Mouse (Mus musculus): ENCODE results near the gene Wee2. TPM values are rescaled to one million over a fixed set of nuclear protein-coding genes. Genes with fewer than 3 reads are reported as not detected.

Wee2 gene
- polyA plus RNA-seq (2014; fragmentation: Illumina TruSeq; extraction: RNeasy Lipid Tissue Mini Kit (QIAGEN cat#74804); ENCODE audit: low read depth, low replicate concordance): not detected

DNA sequence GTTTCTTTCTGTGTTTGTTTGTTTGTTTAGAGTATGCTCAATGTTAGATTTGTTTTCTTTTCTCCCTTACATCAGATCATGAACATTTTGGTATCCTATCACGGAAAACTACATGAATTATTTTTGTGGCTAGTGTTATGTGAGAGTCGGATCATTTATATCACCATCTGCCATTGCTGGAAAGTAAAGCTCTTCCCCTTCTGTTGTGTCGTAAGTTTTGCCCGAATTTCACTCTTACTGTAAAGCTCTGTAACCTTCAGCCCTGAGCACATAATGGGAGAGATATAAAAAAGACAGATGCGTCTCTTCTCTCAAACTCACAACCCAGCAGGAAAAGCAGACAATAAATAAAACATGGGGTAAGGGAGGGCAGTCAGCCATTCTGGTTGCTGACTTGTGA, at the start of gene Wee2:
Wee2 (plus strand) TSS at position 153 of the 400 bp plus-strand sequence.

DNA sequence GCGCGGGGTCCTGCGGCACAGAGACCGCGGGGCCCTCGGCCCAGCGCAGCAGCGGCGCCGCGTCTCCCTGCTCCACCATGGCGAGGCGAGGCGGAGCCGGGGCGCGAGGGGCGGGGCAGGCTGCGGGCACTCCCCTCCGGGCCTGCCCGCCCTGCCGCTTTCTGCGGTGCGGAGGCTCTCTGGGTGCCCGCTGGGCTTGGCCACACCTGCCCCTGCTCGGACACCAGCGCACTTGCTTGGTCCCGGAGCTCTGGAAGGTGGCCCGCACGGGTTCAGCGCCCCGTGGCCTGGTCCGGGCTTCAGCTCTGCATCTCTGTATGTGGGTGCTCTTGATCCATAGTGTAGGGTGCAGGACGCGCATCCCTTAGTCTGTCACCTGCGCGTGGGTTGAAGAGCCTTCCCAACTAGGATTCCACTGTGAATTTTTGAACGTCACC, 2.8 kb upstream of the Wee2 start, which contains the start of gene E330009J07Rik:
E330009J07Rik (minus strand) TSS at position 89 of the 437 bp plus-strand sequence.

DNA sequence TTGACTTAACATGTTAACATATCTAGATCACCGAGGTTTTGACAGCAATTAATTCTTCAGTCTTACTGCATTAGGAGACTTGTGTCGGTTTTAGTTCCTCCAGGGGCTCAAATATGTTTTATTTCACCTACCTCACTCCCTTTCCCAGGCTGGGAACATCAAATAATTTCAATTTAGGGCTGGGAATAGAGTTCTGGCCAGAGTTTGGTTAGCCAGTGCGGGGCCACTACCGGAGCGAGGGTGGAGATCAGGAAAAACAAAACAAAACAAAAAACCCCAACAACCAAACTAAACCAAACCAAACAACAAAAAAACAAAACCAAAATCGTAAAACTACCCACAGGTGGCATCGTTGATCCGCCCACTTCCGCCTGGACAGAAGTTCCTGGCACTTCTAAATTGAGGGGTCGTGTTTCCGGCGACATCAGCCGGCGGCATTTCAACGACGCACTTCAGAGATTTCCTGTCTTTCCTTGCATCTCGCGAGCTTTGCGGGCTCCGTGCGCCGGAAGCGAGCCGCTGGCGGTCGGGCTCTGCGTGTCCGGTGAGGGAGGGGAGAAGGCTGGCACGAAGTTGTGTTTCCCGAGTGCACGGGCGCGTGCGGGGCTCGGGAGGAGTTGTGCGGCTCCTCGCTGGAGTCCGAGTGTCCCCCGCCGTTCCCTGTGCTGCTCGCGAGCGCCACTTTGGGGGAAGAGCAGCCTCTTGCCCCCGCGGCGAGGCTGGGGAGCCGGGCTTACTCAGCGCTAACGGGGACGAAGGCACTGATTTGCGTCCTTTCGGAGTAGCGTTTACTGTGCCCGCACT, 32.2 kb downstream of the Wee2 start, which contains the start of gene Ssbp1:
Ssbp1 (plus strand) TSS at position 437 of the 804 bp plus-strand sequence.

DNA sequence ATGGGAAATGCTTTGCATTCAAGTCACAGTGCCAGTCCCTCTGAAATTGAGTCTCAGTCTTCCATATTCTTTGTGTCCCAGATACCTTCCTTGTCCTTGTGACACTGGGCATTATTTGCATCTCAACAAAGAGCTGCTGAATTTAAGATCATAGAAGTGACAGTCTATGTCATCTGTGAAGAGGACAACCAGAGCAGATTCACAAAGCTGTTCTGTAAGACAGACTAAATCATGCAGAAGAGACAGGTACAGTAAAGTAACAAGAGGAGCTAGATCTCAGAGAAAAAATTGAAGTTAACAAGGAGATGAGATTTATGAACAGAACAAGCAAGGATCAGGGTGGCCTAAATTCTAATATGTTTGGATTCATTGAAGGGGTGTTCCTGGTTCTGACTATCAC, 52.0 kb downstream of the Wee2 start, which contains the start of gene Tas2r137:
Tas2r137 (plus strand) TSS at position 301 of the 400 bp plus-strand sequence.

DNA sequence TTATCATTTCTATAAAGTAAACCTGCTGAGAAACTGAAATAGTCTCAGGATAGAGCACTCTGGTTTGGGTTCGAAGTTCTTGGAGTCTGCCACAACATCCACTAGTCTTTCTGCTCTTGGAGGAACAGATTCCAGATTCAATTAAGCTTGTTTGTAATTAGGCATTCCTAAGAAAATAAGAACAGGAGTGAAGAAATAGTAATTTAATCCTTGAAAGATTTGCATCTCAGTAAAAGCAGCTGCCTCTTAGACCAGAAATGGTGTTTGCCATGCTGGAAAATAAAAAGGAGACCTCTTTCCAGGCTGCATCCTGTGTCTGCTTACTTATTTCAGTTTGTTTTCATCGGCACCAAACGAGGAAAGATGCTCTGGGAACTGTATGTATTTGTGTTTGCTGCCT, 54.3 kb downstream of the Wee2 start, which contains the start of gene Tas2r108:
Tas2r108 (plus strand) TSS at position 301 of the 400 bp plus-strand sequence.

Other genes with a start within 250 kb of the Wee2 start
- 18.6 TPM for gene Agk, start 113.9 kb upstream of the Wee2 start, polyA plus RNA-seq (2014; fragmentation: Illumina TruSeq; extraction: RNeasy Lipid Tissue Mini Kit (QIAGEN cat#74804); ENCODE audit: low read depth, low replicate concordance)
- 12.9 TPM for gene E330009J07Rik, start 3.0 kb upstream of the Wee2 start, polyA plus RNA-seq (2014; fragmentation: Illumina TruSeq; extraction: RNeasy Lipid Tissue Mini Kit (QIAGEN cat#74804); ENCODE audit: low read depth, low replicate concordance)
- gene Ssbp1, start 32.3 kb downstream of the Wee2 start, polyA plus RNA-seq (2014; fragmentation: Illumina TruSeq; extraction: RNeasy Lipid Tissue Mini Kit (QIAGEN cat#74804); ENCODE audit: low read depth, low replicate concordance): 129 TPM
- gene Tas2r137, start 52.1 kb downstream of the Wee2 start, polyA plus RNA-seq (2014; fragmentation: Illumina TruSeq; extraction: RNeasy Lipid Tissue Mini Kit (QIAGEN cat#74804); ENCODE audit: low read depth, low replicate concordance): not detected
- not detected for gene Tas2r108, start 54.4 kb downstream of the Wee2 start, polyA plus RNA-seq (2014; fragmentation: Illumina TruSeq; extraction: RNeasy Lipid Tissue Mini Kit (QIAGEN cat#74804); ENCODE audit: low read depth, low replicate concordance)
- gene Prss37, start 80.4 kb downstream of the Wee2 start, polyA plus RNA-seq (2014; fragmentation: Illumina TruSeq; extraction: RNeasy Lipid Tissue Mini Kit (QIAGEN cat#74804); ENCODE audit: low read depth, low replicate concordance): not detected
- not detected for gene Olfr461, start 116.0 kb downstream of the Wee2 start, polyA plus RNA-seq (2014; fragmentation: Illumina TruSeq; extraction: RNeasy Lipid Tissue Mini Kit (QIAGEN cat#74804); ENCODE audit: low read depth, low replicate concordance)
- not detected for gene Olfr460, start 130.4 kb downstream of the Wee2 start, polyA plus RNA-seq (2014; fragmentation: Illumina TruSeq; extraction: RNeasy Lipid Tissue Mini Kit (QIAGEN cat#74804); ENCODE audit: low read depth, low replicate concordance)
- gene Clec5a, start 146.7 kb downstream of the Wee2 start, polyA plus RNA-seq (2014; fragmentation: Illumina TruSeq; extraction: RNeasy Lipid Tissue Mini Kit (QIAGEN cat#74804); ENCODE audit: low read depth, low replicate concordance): 2.8 TPM
- gene Tas2r138, start 174.2 kb downstream of the Wee2 start, polyA plus RNA-seq (2014; fragmentation: Illumina TruSeq; extraction: RNeasy Lipid Tissue Mini Kit (QIAGEN cat#74804); ENCODE audit: low read depth, low replicate concordance): not detected
- 104 TPM for gene Mgam, start 189.7 kb downstream of the Wee2 start, polyA plus RNA-seq (2014; fragmentation: Illumina TruSeq; extraction: RNeasy Lipid Tissue Mini Kit (QIAGEN cat#74804); ENCODE audit: low read depth, low replicate concordance)